In genomic region chr4:155117396-155117978, GRCm38 (mm10) we compare ENCODE assay signal across 15 mouse cellular contexts. TPM values are rescaled to one million over a fixed set of nuclear protein-coding genes. Genes with fewer than 3 reads are reported as not detected.
DNase-seq lines count a peak whose midpoint lies in the region; ATAC-seq and TF ChIP-seq lines count a peak whose summit lies in the region.
"Had no signal": no experiment of that assay in that cellular context is flagged by ENCODE, and none has a peak within 500 bp of the region (broad histone marks: within the 10 kb centered on the region; RNA-seq: fewer than 3 reads in every experiment).

No protein-coding gene starts in this region.

- WGBS in liver, embryonic 16.5 days (ENCODE audit: insufficient replicate concordance): 33% methylated on average over 6 of the region's 6 CpGs

- no peak for TF ChIP-seq CTCF in layer of hippocampus, adult 2 months (conservative IDR thresholded peaks at IDR 0.05)

- H3K36me3 ChIP-seq in liver, embryonic 16.5 days (ENCODE audit: control insufficient read depth, insufficient read depth): no peaks in the 10 kb centered on the region
- H3K36me3 ChIP-seq: embryonic facial prominence, embryonic 12.5 days; midbrain, embryonic 10.5 days had no signal

- no peak overlapping the region for H3K4me3 ChIP-seq in layer of hippocampus, adult 2 months
- no peak overlapping the region for H3K4me3 ChIP-seq in liver, embryonic 16.5 days (ENCODE audit: low read depth, low read length)
- H3K4me3 ChIP-seq: embryonic facial prominence, embryonic 12.5 days; midbrain, embryonic 10.5 days had no signal

- H3K9ac ChIP-seq in liver, embryonic 16.5 days (ENCODE audit: low read depth, low read length): no peak overlapping the region
- H3K9ac ChIP-seq: embryonic facial prominence, embryonic 12.5 days; lung, embryonic 14.5 days had no signal

- peak overlapping the region; percentile 32; the same call in 1 of the 2 replicates for H3K27ac ChIP-seq in layer of hippocampus, adult 2 months
- peak overlapping the region; percentile 50 for H3K27ac ChIP-seq in liver, embryonic 16.5 days (ENCODE audit: low read length)
- H3K27ac ChIP-seq: embryonic facial prominence, embryonic 12.5 days had no signal

- H3K9me3 ChIP-seq in liver, embryonic 16.5 days (replicated peaks; ENCODE audit: control insufficient read depth, low read length): no peaks in the 10 kb centered on the region
- H3K9me3 ChIP-seq: embryonic facial prominence, embryonic 12.5 days; midbrain, embryonic 10.5 days had no signal

- no peak overlapping the region for H3K4me2 ChIP-seq in liver, embryonic 16.5 days (ENCODE audit: low read depth, low read length)
- H3K4me2 ChIP-seq: embryonic facial prominence, embryonic 12.5 days; lung, embryonic 14.5 days had no signal

- ATAC-seq in liver, embryonic 16.5 days (ENCODE audit: low read depth): peak; percentile 58
- ATAC-seq: forebrain, embryonic 14.5 days had no signal

- H3K4me1 ChIP-seq in liver, embryonic 16.5 days (ENCODE audit: control insufficient read depth, low read depth, low read length): peaks cover 37% of the 10 kb centered on the region

- peak; percentile 49 to 54 for DNase-seq in adrenal gland, adult (ENCODE audit: inconsistent age in 2 of 2, low spot score in 1 of 2)
- DNase-seq in adrenal gland, adult 18-20 months (ENCODE audit: low spot score in 2 of 2): no peak
- no peak for DNase-seq in layer of hippocampus, adult 2 months (ENCODE audit: low spot score in 2 of 2)
- no peak for DNase-seq in layer of hippocampus, postnatal 36 days
- no peak for DNase-seq in cerebellum, adult 11 months
- no peak for DNase-seq in neural tube, embryonic 10.5 days (ENCODE audit: extremely low spot score, low spot score)
- DNase-seq in thymus, adult 18-20 months: no peak
- DNase-seq: cerebellum, adult 9-11 months; kidney, adult 11 months; lung, embryonic 14.5 days; right cerebral cortex, postnatal 4 days had no signal

- H3K27me3 ChIP-seq in liver, embryonic 16.5 days (ENCODE audit: control insufficient read depth, insufficient read depth, low read depth, low read length): no peaks in the 10 kb centered on the region
- H3K27me3 ChIP-seq: embryonic facial prominence, embryonic 12.5 days had no signal

RNA-seq across cellular contexts. Expression of gene Morn1, which starts 31.1 kb away (rescaled TPM):
- 1 to 10 TPM; 6.6 to 9.8 TPM for total RNA-seq in adrenal gland, adult 18-20 months (2021)
- 10 to 100 TPM; 11.8 to 14.0 TPM for total RNA-seq in layer of hippocampus, adult 2 months (2021)
- 10 to 100 TPM; 11.6 to 12.6 TPM for total RNA-seq in layer of hippocampus, postnatal 36 days (2021)
- polyA plus RNA-seq in liver, embryonic 16.5 days (2015; fragmentation: Nextera tagmentation; extraction: Ambion mirVana): 1.0 and 1.1 TPM in 2 replicates

RNA-seq across cellular contexts. Expression of gene Rer1, which starts 31.3 kb away (rescaled TPM):
- total RNA-seq in adrenal gland, adult 18-20 months (2021): 100 to 1,000 TPM in 1 of 2 experiments, 10 to 100 TPM in 1; 95.4 to 109 TPM
- 10 to 100 TPM; 60.6 to 63.0 TPM for total RNA-seq in layer of hippocampus, adult 2 months (2021)
- total RNA-seq in layer of hippocampus, postnatal 36 days (2021): 10 to 100 TPM; 65.6 to 68.8 TPM
- 75.1 and 79.9 TPM in 2 replicates for polyA plus RNA-seq in liver, embryonic 16.5 days (2015; fragmentation: Nextera tagmentation; extraction: Ambion mirVana)

RNA-seq across cellular contexts. Expression of gene Pex10, which starts 50.7 kb away (rescaled TPM):
- 10 to 100 TPM; 18.2 to 20.3 TPM for total RNA-seq in adrenal gland, adult 18-20 months (2021)
- 10 to 100 TPM; 23.1 to 24.2 TPM for total RNA-seq in layer of hippocampus, adult 2 months (2021)
- total RNA-seq in layer of hippocampus, postnatal 36 days (2021): 10 to 100 TPM; 21.8 to 24.0 TPM
- polyA plus RNA-seq in liver, embryonic 16.5 days (2015; fragmentation: Nextera tagmentation; extraction: Ambion mirVana): 8.3 and 8.9 TPM in 2 replicates

Comparison
In these comparisons a context has a peak if more than half of its experiments do, and no peak if none do; other contexts are left out.
1. DNase-seq: peak in adrenal gland, adult (2 of 2); none in adrenal gland, adult 18-20 months (0 of 2), layer of hippocampus, adult 2 months (0 of 2), layer of hippocampus, postnatal 36 days (0 of 2), cerebellum, adult 11 months (single experiment), neural tube, embryonic 10.5 days (single experiment) and thymus, adult 18-20 months (0 of 2).